Mouse (Mus musculus): ENCODE data around the gene Tagln3. TPM values are rescaled to one million over a fixed set of nuclear protein-coding genes. Genes with fewer than 3 reads are reported as not detected.

Gene Tagln3
- polyA plus RNA-seq, 1 experiment from 2014 or later: 390 TPM

- Histone ChIP-seq H3K9ac (0 out of 2 replicates have a peak overlapping the region, but pooled peaks have one; percentile 59), H3K27ac (peak overlapping the region; percentile 86), H3K36me3 (replicated peaks) (0 out of 2 replicates have a peak, but pooled peaks cover 2% of the 10 kb centered on the region), H3K9me3 (no peaks in the 10 kb centered on the region), H3K4me2 (peak overlapping the region; percentile 59), H3K4me1 (peaks cover 19% of the 10 kb centered on the region), H3K27me3 (replicated peaks) (no peaks in the 10 kb centered on the region), H3K4me3 (peak overlapping the region; percentile 52)
- WGBS: 60% methylated on average over 4 of the region's 4 CpGs
- ATAC-seq (replicated peaks): peak; percentile 15; the same call in 1 of the 2 replicates
Measured at GRCm38 (mm10) chr16:45743591-45744144, 19.3 kb upstream of the Tagln3 start.

- peak within 1 kb of the TSS; percentile 62 for H3K9ac ChIP-seq
- ATAC-seq (replicated peaks): peak; percentile 97
- H3K4me1 ChIP-seq: peaks cover 19% of the 10 kb centered on the region
- H3K4me3 ChIP-seq: peak within 1 kb of the TSS; percentile 52
- H3K36me3 ChIP-seq (replicated peaks): 0 out of 2 replicates have a peak, but pooled peaks cover under 1% of the 10 kb centered on the region
- no peaks in the 10 kb centered on the region for H3K9me3 ChIP-seq
- H3K27me3 ChIP-seq (replicated peaks): no peaks in the 10 kb centered on the region
- H3K4me2 ChIP-seq: peak within 1 kb of the TSS; percentile 59
- H3K27ac ChIP-seq: peak within 1 kb of the TSS; percentile 86
- under 1% methylated on average over 51 of the region's 51 CpGs for WGBS
Measured at GRCm38 (mm10) chr16:45742615-45743476, 18.4 kb upstream of the Tagln3 start, which contains the start of gene Abhd10. Abhd10 (minus strand) TSS chr16:45742955.

- Histone ChIP-seq H3K9me3 (no peaks in the 10 kb centered on the region), H3K36me3 (replicated peaks) (peaks cover 28% of the 10 kb centered on the region; the same call in 1 of the 2 replicates), H3K4me2 (no peak overlapping the region), H3K27me3 (replicated peaks) (no peaks in the 10 kb centered on the region), H3K4me3 (no peak overlapping the region), H3K4me1 (peaks cover 12% of the 10 kb centered on the region), H3K9ac (no peak overlapping the region), H3K27ac (no peak overlapping the region)
- WGBS: 96% methylated on average over 8 of the region's 8 CpGs
- ATAC-seq (replicated peaks): no peak
Measured at GRCm38 (mm10) chr16:45737880-45738279, 13.5 kb upstream of the Tagln3 start.

- Histone ChIP-seq H3K4me2 (no peak overlapping the region), H3K4me3 (no peak overlapping the region), H3K27me3 (replicated peaks) (no peaks in the 10 kb centered on the region), H3K9ac (no peak overlapping the region), H3K9me3 (no peaks in the 10 kb centered on the region), H3K27ac (no peak overlapping the region), H3K36me3 (replicated peaks) (peaks cover 36% of the 10 kb centered on the region; the same call in 1 of the 2 replicates), H3K4me1 (peaks cover 12% of the 10 kb centered on the region)
- ATAC-seq (replicated peaks): no peak
- WGBS: 95% methylated on average over 3 of the region's 3 CpGs
Measured at GRCm38 (mm10) chr16:45736724-45737123, 12.3 kb upstream of the Tagln3 start.

GRCm38 (mm10) chr16:45729163-45729562 lies 4.8 kb upstream of the Tagln3 start:
- Histone ChIP-seq H3K4me2 (no peak overlapping the region), H3K36me3 (replicated peaks) (peaks cover 25% of the 10 kb centered on the region; the same call in 1 of the 2 replicates), H3K9ac (no peak overlapping the region), H3K27ac (no peak overlapping the region), H3K9me3 (no peaks in the 10 kb centered on the region), H3K4me3 (no peak overlapping the region), H3K27me3 (replicated peaks) (no peaks in the 10 kb centered on the region), H3K4me1 (peaks cover 4% of the 10 kb centered on the region)
- ATAC-seq (replicated peaks): no peak
- WGBS: 83% methylated on average over 5 of the region's 5 CpGs

GRCm38 (mm10) chr16:45724742-45725102 lies 314 bp upstream of the Tagln3 start:
- WGBS: under 1% methylated on average over 10 of the region's 10 CpGs
- Histone ChIP-seq H3K4me3 (peak overlapping the region; percentile 60), H3K9ac (peak overlapping the region; percentile 73), H3K9me3 (no peaks in the 10 kb centered on the region), H3K27ac (peak overlapping the region; percentile 97), H3K27me3 (replicated peaks) (no peaks in the 10 kb centered on the region), H3K4me2 (peak overlapping the region; percentile 71), H3K4me1 (peaks cover 32% of the 10 kb centered on the region), H3K36me3 (replicated peaks) (0 out of 2 replicates have a peak, but pooled peaks cover 3% of the 10 kb centered on the region)
- peak; percentile 82 for ATAC-seq (replicated peaks)

GRCm38 (mm10) chr16:45723172-45723901 lies 1.1 kb downstream of the Tagln3 start:
- peaks cover 10% of the 10 kb centered on the region for H3K36me3 ChIP-seq (replicated peaks)
- no peaks in the 10 kb centered on the region for H3K9me3 ChIP-seq
- 19% methylated on average over 6 of the region's 6 CpGs for WGBS
- H3K4me2 ChIP-seq: peak overlapping the region; percentile 71
- H3K9ac ChIP-seq: peak overlapping the region; percentile 73
- peak overlapping the region; percentile 97 for H3K27ac ChIP-seq
- peak overlapping the region; percentile 60 for H3K4me3 ChIP-seq
- peak; percentile 48 for ATAC-seq (replicated peaks)
- peaks cover 37% of the 10 kb centered on the region for H3K4me1 ChIP-seq
- H3K27me3 ChIP-seq (replicated peaks): no peaks in the 10 kb centered on the region

- Histone ChIP-seq H3K4me3 (peak overlapping the region; percentile 60), H3K9me3 (no peaks in the 10 kb centered on the region), H3K9ac (peak overlapping the region; percentile 73), H3K36me3 (replicated peaks) (peaks cover 12% of the 10 kb centered on the region), H3K4me2 (peak overlapping the region; percentile 71), H3K4me1 (peaks cover 37% of the 10 kb centered on the region), H3K27me3 (replicated peaks) (no peaks in the 10 kb centered on the region), H3K27ac (peak overlapping the region; percentile 97)
- no peak for ATAC-seq (replicated peaks)
- WGBS: 33% methylated on average over 3 of the region's 3 CpGs
Measured at GRCm38 (mm10) chr16:45722460-45722951, 1.9 kb downstream of the Tagln3 start.

- Histone ChIP-seq H3K9ac (no peak overlapping the region), H3K9me3 (no peaks in the 10 kb centered on the region), H3K27me3 (replicated peaks) (no peaks in the 10 kb centered on the region), H3K4me1 (peaks cover 37% of the 10 kb centered on the region), H3K27ac (no peak overlapping the region), H3K36me3 (replicated peaks) (peaks cover 19% of the 10 kb centered on the region), H3K4me2 (no peak overlapping the region), H3K4me3 (no peak overlapping the region)
- WGBS: 87% methylated on average over 10 of the region's 10 CpGs
- ATAC-seq (replicated peaks): no peak
Measured at GRCm38 (mm10) chr16:45720022-45720630, 4.3 kb downstream of the Tagln3 start.

GRCm38 (mm10) chr16:45718296-45718695 lies 6.1 kb downstream of the Tagln3 start:
- H3K27ac ChIP-seq: no peak overlapping the region
- H3K27me3 ChIP-seq (replicated peaks): no peaks in the 10 kb centered on the region
- H3K4me3 ChIP-seq: no peak overlapping the region
- peaks cover 19% of the 10 kb centered on the region for H3K36me3 ChIP-seq (replicated peaks)
- no peak for ATAC-seq (replicated peaks)
- peaks cover 35% of the 10 kb centered on the region for H3K4me1 ChIP-seq
- H3K9ac ChIP-seq: no peak overlapping the region
- WGBS: 93% methylated on average over 4 of the region's 4 CpGs
- no peaks in the 10 kb centered on the region for H3K9me3 ChIP-seq
- no peak overlapping the region for H3K4me2 ChIP-seq

GRCm38 (mm10) chr16:45714489-45715150 lies 9.8 kb downstream of the Tagln3 start:
- Histone ChIP-seq H3K4me2 (no peak overlapping the region), H3K36me3 (replicated peaks) (peaks cover 32% of the 10 kb centered on the region)
- no peak for ATAC-seq (replicated peaks)

More at GRCm38 (mm10) chr16:45714489-45715150, 9.8 kb downstream of the Tagln3 start:
- Histone ChIP-seq H3K9ac (no peak overlapping the region), H3K4me3 (no peak overlapping the region), H3K27me3 (replicated peaks) (no peaks in the 10 kb centered on the region), H3K9me3 (no peaks in the 10 kb centered on the region), H3K27ac (no peak overlapping the region), H3K4me1 (0 out of 2 replicates have a peak, but pooled peaks cover 6% of the 10 kb centered on the region)
- 91% methylated on average over 5 of the region's 5 CpGs for WGBS
